Mouse (Mus musculus) heart, postnatal 25 days (tissue): ENCODE measurements at regions not wholly inside any gene's neighbourhood (a gene's known extent, or its start where the extent isn't known, plus 50 kb on each side); places are given as distances from the start of the nearest gene placed in this dataset.

Source experiments
- DNase-seq: peaks from one replicate; pipeline ENCODE4 v3.0.0; 2022; ENCODE audit warnings: low spot score
- intact Hi-C: fragments of 180-260 bp; cut with DNase I; formaldehyde crosslinking; loops from one replicate; pipeline ENCODE4 v1.15.1; 2025

GRCm38 (mm10) chr9:24937731-24938130 is 151.5 kb upstream of the Gm10181 start:
- DNase-seq: no peak
- intact Hi-C loops: loop anchor here (2.0 to 5.0 kb wide), 3 partner anchors 75 to 165 kb away; no protein-coding TSS in a partner anchor

DNA sequence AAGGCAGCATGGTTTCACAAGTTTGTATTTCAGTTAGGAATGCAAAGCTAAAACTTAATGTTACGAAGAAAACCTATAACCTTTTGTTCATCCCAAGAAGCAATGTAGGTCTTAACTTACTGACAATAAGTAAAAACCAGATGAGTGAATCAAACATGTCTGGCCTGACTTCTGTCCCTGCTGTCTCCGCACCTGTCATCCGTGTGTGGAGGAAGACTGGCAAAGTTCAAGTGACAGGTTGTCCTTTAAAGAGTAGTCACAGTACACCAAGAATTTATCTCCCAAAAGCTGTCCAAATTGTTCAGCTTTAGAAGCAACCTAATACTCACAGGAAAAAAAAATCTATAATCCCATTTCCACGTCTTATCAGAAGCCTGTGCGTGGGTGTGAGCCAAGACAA is 146.3 kb upstream of the Gm10181 start:
- DNase-seq: no peak
- intact Hi-C loops: no loop called here

DNA sequence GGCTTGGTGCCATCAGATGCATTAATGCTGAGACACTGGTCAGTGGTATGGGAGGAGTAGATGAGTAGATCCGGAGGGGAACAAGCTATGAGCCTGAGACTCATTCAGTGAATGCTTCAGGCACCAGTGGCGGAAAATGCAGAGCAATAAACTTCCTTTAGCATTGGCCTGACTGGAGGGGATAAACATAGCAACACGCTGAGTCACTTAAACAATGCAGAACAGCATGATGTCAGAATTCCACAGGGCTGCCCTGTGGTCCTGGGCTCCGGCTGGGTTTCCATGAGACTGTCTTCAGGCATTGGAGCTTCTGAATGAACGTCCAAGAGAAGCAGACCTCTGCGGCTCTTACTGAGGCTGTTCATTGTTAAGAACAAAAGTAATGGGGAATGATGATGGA is 145.4 kb upstream of the Gm10181 start:
- intact Hi-C loops: no loop called here

GRCm38 (mm10) chr9:24952516-24952915 is 136.7 kb upstream of the Gm10181 start:
- DNase-seq: no peak
- intact Hi-C loops: no loop called here

More for the DNA sequence above, 145.4 kb upstream of the Gm10181 start:
- no peak for DNase-seq

DNA sequence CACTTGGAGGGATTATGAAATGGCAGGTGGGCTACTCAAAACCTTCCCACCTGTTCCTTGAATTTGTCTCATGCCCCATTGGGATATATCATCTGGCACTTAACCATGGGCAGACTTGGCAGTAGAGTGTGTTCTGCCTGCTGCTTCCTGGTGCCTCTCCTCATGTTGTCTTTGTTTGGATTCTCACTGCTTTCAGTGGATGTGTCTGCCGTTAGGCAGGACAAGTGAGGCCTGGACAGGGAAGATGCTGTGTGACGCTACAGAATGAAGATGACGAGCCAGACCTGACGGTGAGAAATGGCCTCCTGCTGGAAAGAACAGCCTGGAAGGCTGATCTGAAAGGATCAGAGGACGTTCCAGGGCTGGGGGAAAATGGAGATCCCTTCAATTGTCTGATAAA is 133.6 kb upstream of the Gm10181 start:
- intact Hi-C loops: no loop called here
- DNase-seq: no peak

DNA sequence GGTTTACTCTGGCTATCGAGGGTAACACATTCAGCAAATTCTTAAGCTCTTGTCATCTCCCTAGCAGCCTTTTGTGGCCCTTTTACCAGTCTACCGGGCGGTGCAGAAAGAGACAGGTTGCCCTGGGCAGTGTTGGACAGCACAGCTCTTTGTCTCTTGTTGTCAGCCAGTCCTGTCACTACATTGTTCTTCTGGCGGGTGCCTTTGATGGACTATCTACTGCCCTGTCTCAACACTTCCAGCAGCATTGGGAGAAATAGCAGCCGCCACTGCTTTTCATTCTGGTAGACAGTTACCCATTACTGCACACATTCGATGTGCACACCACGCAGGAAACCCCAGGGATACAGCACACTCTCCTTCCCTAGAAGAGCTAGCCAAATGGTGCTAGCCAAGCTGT is 132.7 kb upstream of the Gm10181 start:
- DNase-seq: no peak

DNA sequence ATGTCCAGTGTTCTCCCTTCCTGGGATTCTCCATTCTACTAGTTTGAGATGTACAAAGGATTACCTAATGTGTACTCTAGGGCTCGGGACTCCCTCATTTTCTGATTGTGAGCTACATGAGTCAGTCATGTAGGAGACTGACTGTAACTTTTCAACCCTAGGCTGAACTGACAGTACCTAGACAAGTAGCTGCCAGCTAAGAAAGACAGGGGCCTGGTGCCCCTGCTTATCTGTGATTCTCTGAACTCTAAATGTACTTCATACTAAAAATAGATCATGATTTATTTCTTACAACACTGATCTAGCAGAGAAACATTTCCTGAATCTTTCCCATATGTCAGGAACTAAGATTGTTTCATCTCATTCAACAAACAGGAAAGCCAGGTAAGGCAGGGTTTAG is 125.9 kb upstream of the Gm10181 start:
- no peak for DNase-seq
- intact Hi-C loops: no loop called here

More for the DNA sequence above, 132.7 kb upstream of the Gm10181 start:
- intact Hi-C loops: no loop called here

- DNase-seq: no peak
Observed at GRCm38 (mm10) chr9:24967571-24967970, 121.7 kb upstream of the Gm10181 start.

GRCm38 (mm10) chr9:24974021-24974741 is 115.0 kb upstream of the Gm10181 start:
- intact Hi-C loops: loop anchor here (5.0 kb wide), 1 partner anchor 197 kb away; no protein-coding TSS in a partner anchor
- DNase-seq: peak; percentile 53

More at GRCm38 (mm10) chr9:24967571-24967970, 121.7 kb upstream of the Gm10181 start:
- intact Hi-C loops: no loop called here

GRCm38 (mm10) chr9:24982796-24983195 is 106.4 kb upstream of the Gm10181 start:
- intact Hi-C loops: no loop called here

GRCm38 (mm10) chr9:24994491-24994890 is 94.7 kb upstream of the Gm10181 start:
- intact Hi-C loops: no loop called here
- no peak for DNase-seq

More at GRCm38 (mm10) chr9:24982796-24983195, 106.4 kb upstream of the Gm10181 start:
- no peak for DNase-seq

- DNase-seq: peak; percentile 1
- intact Hi-C loops: no loop called here
Observed at GRCm38 (mm10) chr9:25021095-25021691, 68.0 kb upstream of the Gm10181 start.

DNA sequence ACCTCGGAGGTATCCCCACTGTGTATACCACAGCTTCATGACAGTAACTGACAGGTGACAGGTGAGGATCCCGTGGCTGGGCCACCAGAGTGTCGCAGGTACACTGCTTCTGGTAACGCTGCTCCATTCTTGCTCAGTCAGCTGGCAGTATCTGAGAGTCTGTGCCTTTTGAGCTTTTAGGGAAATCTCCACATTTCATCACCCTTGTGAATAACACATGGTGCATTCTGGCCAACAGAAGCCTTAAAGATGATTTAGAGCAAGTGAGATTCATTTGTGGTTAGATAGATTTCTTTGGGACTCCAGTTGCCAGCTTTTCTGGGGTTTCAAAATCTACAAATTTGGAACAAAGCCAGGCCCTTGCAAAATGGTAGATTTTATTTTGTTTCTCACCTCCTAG is 66.8 kb upstream of the Gm10181 start:
- intact Hi-C loops: no loop called here
- no peak for DNase-seq

DNA sequence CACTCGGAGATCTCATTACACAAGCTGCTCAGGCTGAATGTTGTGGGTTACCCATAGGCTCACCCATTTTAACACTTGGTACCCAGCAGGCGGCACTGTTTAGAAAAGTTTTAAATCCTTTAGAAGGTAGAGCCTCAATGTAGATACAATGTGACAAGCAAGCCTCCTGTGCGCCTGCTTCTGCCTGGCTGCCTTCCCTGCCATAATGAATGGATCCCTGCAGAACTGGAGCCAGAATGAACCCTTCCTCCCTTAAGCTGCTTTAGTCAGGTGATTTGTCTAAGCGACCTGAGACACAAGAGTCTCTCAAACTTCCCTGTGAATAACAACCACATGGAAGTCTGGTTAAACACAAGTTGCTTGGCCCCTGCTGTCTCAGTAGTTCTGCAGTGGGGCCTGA is 64.7 kb upstream of the Gm10181 start:
- intact Hi-C loops: no loop called here
- no peak for DNase-seq

GRCm38 (mm10) chr9:25027581-25027980 is 61.6 kb upstream of the Gm10181 start:
- DNase-seq: peak; percentile 10
- intact Hi-C loops: loop anchor here (2.0 to 5.0 kb wide), 3 partner anchors 91 to 325 kb away; no protein-coding TSS in a partner anchor

GRCm38 (mm10) chr9:25028305-25028704 is 60.9 kb upstream of the Gm10181 start:
- DNase-seq: no peak
- intact Hi-C loops: loop anchor here (5.0 kb wide), 2 partner anchors 261 to 326 kb away; no protein-coding TSS in a partner anchor

DNA sequence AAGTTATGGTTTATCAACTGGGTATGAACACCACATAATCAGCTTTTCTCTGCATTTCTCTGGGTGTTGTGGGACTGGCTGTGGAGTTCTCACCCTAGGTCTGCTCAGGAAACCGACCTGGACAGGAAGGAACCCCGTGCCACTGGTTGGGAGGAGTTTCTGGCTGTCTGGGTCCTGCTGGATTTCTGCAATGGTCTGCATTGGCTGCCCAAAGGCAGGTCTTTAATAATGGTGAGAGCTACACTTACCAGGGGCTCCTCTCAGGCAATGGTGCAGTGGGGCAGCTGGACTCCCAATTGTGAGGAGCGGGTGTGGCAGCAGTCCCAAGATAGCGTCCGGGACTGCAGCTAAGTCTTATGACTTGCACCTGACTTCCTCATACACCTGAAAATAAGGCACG is 57.8 kb upstream of the Gm10181 start:
- intact Hi-C loops: no loop called here
- no peak for DNase-seq
